In genomic region chr4:148933109-148933508, GRCm38 (mm10) we compare ENCODE assay signal across 26 mouse cellular contexts.
"Had no signal": no experiment of that assay in that cellular context is flagged by ENCODE, and none has a peak within 500 bp of the region (broad histone marks: within the 10 kb centered on the region; RNA-seq: fewer than 3 reads in every experiment).

No protein-coding gene starts in this region.

- H3K4me3 ChIP-seq: gastrocnemius, adult 2 months; heart, embryonic 15.5 days; hindbrain, embryonic 10.5 days; hindbrain, embryonic 12.5 days; layer of hippocampus, adult 2 months; left cerebral cortex, adult 2 months; limb, embryonic 10.5 days; limb, embryonic 12.5 days; liver, embryonic 13.5 days; liver, embryonic 15.5 days had no signal

- ATAC-seq: hindbrain, embryonic 16.5 days; inflammation-experienced regulatory T-cells, adult 6 months; intestine, postnatal 0 days had no signal

- H3K27me3 ChIP-seq: heart, embryonic 15.5 days; liver, embryonic 15.5 days had no signal

- H3K27ac ChIP-seq: gastrocnemius, adult 2 months; hindbrain, embryonic 10.5 days; hindbrain, embryonic 12.5 days; hindbrain, embryonic 14.5 days; layer of hippocampus, adult 2 months; left cerebral cortex, adult 2 months; limb, embryonic 10.5 days; limb, embryonic 12.5 days; liver, embryonic 13.5 days; liver, embryonic 15.5 days had no signal

- DNase-seq: gastrocnemius, adult 2 months; gastrocnemius, postnatal 10 days; gastrocnemius, postnatal 25 days; heart, adult 18-20 months; heart, postnatal 14 days; heart, postnatal 36 days; kidney, adult 18-20 months; kidney, adult 8-10 months; kidney, postnatal 10 days; kidney, postnatal 25 days; kidney, postnatal 4 days; liver; liver, embryonic 13.5 days had no signal

- H3K4me2 ChIP-seq: heart, embryonic 15.5 days; hindbrain, embryonic 12.5 days; hindbrain, embryonic 14.5 days; limb, embryonic 12.5 days; liver, embryonic 11.5 days; liver, embryonic 13.5 days; liver, embryonic 15.5 days had no signal

- H3K9me3 ChIP-seq: heart, embryonic 15.5 days; hindbrain, embryonic 10.5 days; hindbrain, embryonic 12.5 days; limb, embryonic 10.5 days; limb, embryonic 12.5 days; liver, embryonic 13.5 days; liver, embryonic 15.5 days had no signal

- H3K36me3 ChIP-seq: limb, embryonic 10.5 days; liver, embryonic 13.5 days; liver, embryonic 15.5 days had no signal

- H3K9ac ChIP-seq: heart, embryonic 15.5 days; hindbrain, embryonic 12.5 days; hindbrain, embryonic 14.5 days; limb, embryonic 12.5 days; liver, embryonic 13.5 days; liver, embryonic 15.5 days had no signal
